Mouse (Mus musculus) CH12.LX (cell line): ENCODE data around the gene Sema6c. TPM values are rescaled to one million over a fixed set of nuclear protein-coding genes. Genes with fewer than 3 reads are reported as not detected.

Experiments used
- DNase-seq: peaks from one replicate; pipeline ENCODE4 v3.0.0-alpha.2; 2013; ENCODE audit errors: extremely low read depth
- H3K27ac ChIP-seq: 2 replicates; pipeline ENCODE4 v1.5.1; 2012; ENCODE audit warnings: low read depth, mild to moderate bottlenecking, control low read depth, moderate library complexity; ENCODE audit not compliant: insufficient read depth
- H3K27me3 ChIP-seq: replicated peaks from 2 replicates; pipeline ENCODE3; 2012; ENCODE audit warnings: inconsistent platforms
- H3K36me3 ChIP-seq, 2 experiments: replicated peaks in 1 of 2; 2 replicates each; pipeline versions ENCODE3 to v1.6.1; 2012; ENCODE audit warnings: inconsistent platforms in 1 of 2, low read length in 1 of 2, mild to moderate bottlenecking in 1 of 2, mixed read lengths in 1 of 2, moderate library complexity in 1 of 2; ENCODE audit not compliant: control insufficient read depth in 1 of 2, insufficient read depth in 1 of 2
- H3K4me1 ChIP-seq, 2 experiments: 2 replicates each; pipeline ENCODE4 v1.6.1; 2012; ENCODE audit warnings: inconsistent platforms in 1 of 2, moderate library complexity in 1 of 2; ENCODE audit not compliant: insufficient read depth in 2 of 2, control insufficient read depth in 1 of 2
- H3K4me2 ChIP-seq: 2 replicates; pipeline ENCODE4 v1.6.1; 2012; ENCODE audit warnings: low read depth, mild to moderate bottlenecking, control low read depth; ENCODE audit not compliant: poor library complexity, insufficient read depth, severe bottlenecking
- H3K4me3 ChIP-seq, 3 experiments: fragments of 150-350 bp in 1 of 3; sonication (generic) in 1 of 3; replicated peaks in 1 of 3; 2 replicates each; pipeline versions ENCODE3 to v1.5.1; 2011 to 2012; ENCODE audit warnings: low read depth in 2 of 3, low read length in 2 of 3, mild to moderate bottlenecking in 2 of 3, moderate library complexity in 2 of 3, control low read depth in 1 of 3, improper control_type of control experiment in 1 of 3, inconsistent platforms in 1 of 3, mixed read lengths in 1 of 3; ENCODE audit not compliant: poor library complexity in 1 of 3
- H3K79me2 ChIP-seq: replicated peaks from 2 replicates; pipeline ENCODE4 v1.6.1; 2012; ENCODE audit warnings: mild to moderate bottlenecking, moderate library complexity; ENCODE audit not compliant: control insufficient read depth, poor library complexity, insufficient read depth, severe bottlenecking; ENCODE audit errors: extremely low read depth
- H3K9ac ChIP-seq: 2 replicates; pipeline ENCODE4 v1.6.1; 2012; ENCODE audit warnings: low read depth, mild to moderate bottlenecking, control low read depth, moderate library complexity; ENCODE audit not compliant: insufficient read depth
- H3K9me3 ChIP-seq: replicated peaks from 2 replicates; pipeline ENCODE3; 2012; ENCODE audit warnings: low read length, inconsistent platforms, mixed read lengths
- CTCF ChIP-seq, 2 experiments: IDR thresholded peaks in 1 of 2; conservative IDR thresholded peaks in 1 of 2; 2 replicates each; pipeline ENCODE4 v1.5.1; 2011 to 2012; ENCODE audit warnings: low read depth in 2 of 2, low read length in 2 of 2, improper control_type of control experiment in 1 of 2, inconsistent platforms in 1 of 2, mild to moderate bottlenecking in 1 of 2, moderate library complexity in 1 of 2
- IRF4 ChIP-seq: IDR thresholded peaks from 2 replicates; pipeline ENCODE4 v1.6.1; 2014; ENCODE audit warnings: low read depth, mild to moderate bottlenecking, inconsistent platforms, low read length, improper control_type of control experiment
- MEF2A ChIP-seq: IDR thresholded peaks from 2 replicates; pipeline ENCODE4 v1.6.1; 2014; ENCODE audit warnings: low read depth, mild to moderate bottlenecking, inconsistent platforms, low read length, improper control_type of control experiment, borderline replicate concordance
- MYC ChIP-seq: IDR thresholded peaks from 2 replicates; pipeline ENCODE4 v1.6.1; 2011; ENCODE audit warnings: low read depth, mild to moderate bottlenecking, improper control_type of control experiment, low read length
- PAX5 ChIP-seq: IDR thresholded peaks from 2 replicates; pipeline ENCODE4 v1.6.1; 2012; ENCODE audit warnings: low read length, inconsistent platforms, mixed read lengths
- POLR2A ChIP-seq: IDR thresholded peaks from 2 replicates; pipeline ENCODE4 v1.6.1; 2011; ENCODE audit warnings: low read depth, mild to moderate bottlenecking, improper control_type of control experiment, low read length
- POLR2AphosphoS2 ChIP-seq: IDR thresholded peaks from 2 replicates; pipeline ENCODE4 v1.6.1; 2011; ENCODE audit warnings: low read depth, low read length, improper control_type of control experiment
- RAD21 ChIP-seq: IDR thresholded peaks from 2 replicates; pipeline ENCODE4 v1.6.1; 2011; ENCODE audit warnings: low read depth, mild to moderate bottlenecking, low read length, improper control_type of control experiment, moderate library complexity
- SIN3A ChIP-seq: IDR thresholded peaks from 2 replicates; pipeline ENCODE4 v1.6.1; 2012; ENCODE audit warnings: low read length, improper control_type of control experiment, inconsistent platforms
- USF1 ChIP-seq: IDR thresholded peaks from 2 replicates; pipeline ENCODE4 v1.6.1; 2014; ENCODE audit warnings: low read depth, mild to moderate bottlenecking, inconsistent platforms, low read length, improper control_type of control experiment
- ZKSCAN1 ChIP-seq: IDR thresholded peaks from 2 replicates; pipeline ENCODE4 v1.6.1; 2012; ENCODE audit warnings: low read depth, inconsistent platforms, low read length, improper control_type of control experiment, borderline replicate concordance
- ZMIZ1 ChIP-seq: IDR thresholded peaks from 2 replicates; pipeline ENCODE4 v1.6.1; 2012; ENCODE audit warnings: low read depth, mild to moderate bottlenecking, inconsistent platforms, low read length, improper control_type of control experiment
- dilution Hi-C: fragments of 300-500 bp; cut with MboI; formaldehyde crosslinking; loops from 2 replicates; pipeline ENCODE4 v1.14.3; 2020; ENCODE audit warnings: low sequenced_read_pairs; ENCODE audit not compliant: extremely low pct_unique_long_range_greater_than_20kb, extremely low pct_ligation_motif_present
- in situ Hi-C: fragments of 300-500 bp; cut with MboI; formaldehyde crosslinking; loops from 3 replicates; pipeline ENCODE4 v1.14.3; 2019; ENCODE audit warnings: low sequenced_read_pairs, low pct_ligation_motif_present, low pct_unique_long_range_greater_than_20kb, mixed read lengths
- polyA plus RNA-seq: library from polyadenylated mRNA; unstranded; fragments of >175 nt; gene quantifications from 2 replicates; pipeline ENCODE4 v1.2.1, GENCODE M21; 2012; ENCODE audit warnings: low read depth; ENCODE audit not compliant: insufficient read length
- total RNA-seq, 2 experiments: library from RNA; depleted of rRNA; stranded (reverse); fragments of 300-350 nt in 1 of 2; fragments of >200 nt in 1 of 2; gene quantifications; 2 replicates each; pipeline ENCODE4 v1.2.3; 2012 to 2014

Gene Sema6c
- total and polyA plus RNA-seq, 3 experiments, result 0.30 to 0.53 TPM; not detected in 1

DNA sequence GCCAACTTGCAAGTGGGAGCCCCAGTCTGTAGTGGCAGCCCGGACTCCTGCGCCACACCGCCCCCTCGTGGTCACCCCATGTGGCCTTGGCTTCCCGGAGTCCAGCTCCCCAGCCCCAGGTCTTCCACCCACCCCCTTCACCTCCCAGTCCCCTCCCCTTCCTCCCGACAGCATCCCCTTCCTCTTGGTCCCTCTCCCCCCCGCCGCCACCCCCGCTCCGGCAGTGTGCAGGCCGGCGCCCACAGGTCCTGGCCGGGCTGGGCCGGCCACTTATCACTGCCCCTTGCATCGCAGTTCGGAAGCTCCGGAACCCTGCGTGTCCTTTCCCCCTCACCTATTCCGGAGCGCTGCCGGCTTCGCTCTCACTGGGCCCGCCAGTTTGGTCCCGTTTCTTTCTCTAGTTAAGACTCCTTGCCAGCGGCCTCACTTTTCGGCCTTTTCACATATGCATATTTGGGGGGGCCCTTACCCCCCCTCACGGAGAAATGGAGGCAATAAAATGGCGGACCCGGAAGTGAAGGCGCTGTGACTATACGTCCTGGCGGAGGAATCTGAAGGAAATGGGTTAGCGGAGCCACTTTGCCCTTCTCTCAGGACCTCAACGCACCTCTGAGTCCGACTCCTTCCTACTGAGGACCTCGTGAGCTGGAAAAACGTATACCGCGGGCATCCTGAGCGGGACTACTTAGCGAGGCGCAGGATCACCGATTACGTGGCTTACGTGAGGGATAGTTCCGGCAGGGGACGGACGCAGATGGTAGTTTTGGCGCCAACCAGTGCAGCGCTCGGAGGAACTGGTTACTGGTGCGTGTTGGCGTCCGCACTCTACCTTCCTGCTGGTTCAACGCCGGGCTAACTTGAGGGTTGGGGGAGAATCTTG, 57.2 kb downstream of the Sema6c start, which contains the start of gene Gabpb2 (continued):
- peak; percentile 94 for TF ChIP-seq POLR2AphosphoS2
- TF ChIP-seq, all 38 proteins: peak for 27

DNA sequence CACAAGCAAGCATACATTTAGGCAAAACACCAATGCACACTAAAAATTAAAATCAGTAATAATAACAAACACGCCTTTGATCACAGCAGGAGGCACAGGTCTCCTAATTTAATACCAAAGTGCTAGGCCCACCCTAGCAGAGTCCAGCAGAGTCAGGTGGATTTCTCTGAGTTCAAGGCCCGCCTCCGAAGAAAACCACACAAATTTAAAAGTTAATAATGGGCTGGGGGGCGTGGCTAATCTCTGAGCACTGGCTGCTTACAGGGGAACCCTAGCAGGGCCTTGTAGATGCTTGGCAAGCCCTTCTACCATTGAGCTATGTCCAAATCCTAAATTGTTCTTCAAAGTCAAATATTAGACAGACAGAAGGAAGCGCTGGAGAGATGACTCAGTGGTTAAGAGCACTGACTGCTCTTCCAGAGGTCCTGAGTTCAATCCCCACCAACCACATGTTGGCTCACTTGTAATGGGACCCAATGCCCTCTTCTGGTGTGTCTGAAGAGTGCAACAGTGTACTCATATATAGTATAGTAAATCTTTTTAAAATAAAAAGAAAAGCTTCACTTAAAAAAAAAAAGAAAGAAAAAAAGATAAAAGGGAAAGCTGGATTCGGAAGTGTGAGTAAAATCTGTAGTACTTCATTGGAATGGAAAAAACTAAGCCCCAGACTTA, 58.3 kb downstream of the Sema6c start:
- no peaks in the 10 kb centered on the region for H3K27me3 ChIP-seq
- dilution Hi-C loops (no loop called here), in situ Hi-C loops (loop anchor here (10.0 kb wide), 1 partner anchor 74 kb away; the partner anchor contains the start of gene Tnfaip8l2)
- H3K79me2 ChIP-seq, result peaks cover 26% of the 10 kb centered on the region
- peak overlapping the region; percentile 94 for H3K27ac ChIP-seq
- H3K9me3 ChIP-seq, result no peaks in the 10 kb centered on the region
- 0 out of 2 replicates have a peak, but pooled peaks have one; percentile 38 for TF ChIP-seq MYC
- peak; percentile 8 to 32; a peak in 1 of 4 replicates for TF ChIP-seq CTCF (conservative IDR thresholded peaks at IDR 0.05 in 1 of 2, IDR thresholded peaks at IDR 0.05 in 1 of 2; ENCODE audit: low read depth in 2 of 2, low read length in 2 of 2)
- no peak for TF ChIP-seq RAD21
- no peak for TF ChIP-seq ZMIZ1
- no peak for TF ChIP-seq SIN3A
- TF ChIP-seq, all 38 proteins: peak for 2
- peaks cover 0 to 35% of the 10 kb centered on the region in 2 experiments; a peak in 1 of 4 replicates for H3K4me1 ChIP-seq
- peak overlapping the region; percentile 54 to 89 (median 79) for H3K4me3 ChIP-seq
- peak; percentile 86 for DNase-seq
- peaks cover 40 to 68% of the 10 kb centered on the region in 2 experiments for H3K36me3 ChIP-seq
- H3K4me2 ChIP-seq, result peak overlapping the region; percentile 84
- H3K9ac ChIP-seq, result peak overlapping the region; percentile 99

DNA sequence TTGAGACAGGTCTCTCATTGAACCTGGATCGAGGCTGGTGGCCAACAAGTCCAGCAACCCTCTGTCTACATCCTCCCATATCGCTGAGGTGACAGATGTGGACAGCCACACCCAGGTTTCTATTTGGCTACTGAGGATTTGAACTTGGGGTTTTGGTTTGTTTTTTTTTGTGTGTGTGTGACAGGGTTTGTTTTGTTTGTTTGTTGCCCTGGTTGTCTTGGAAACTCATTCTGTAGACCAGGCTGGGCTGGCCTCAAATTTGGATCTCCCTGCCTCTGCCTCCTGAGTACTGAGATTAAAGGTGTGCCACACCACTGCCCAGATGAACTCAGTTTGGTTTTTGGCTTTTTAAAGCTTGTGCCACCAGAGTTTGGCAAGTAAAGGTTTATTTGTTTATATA, 62.8 kb downstream of the Sema6c start:
- H3K27ac ChIP-seq, result no peak overlapping the region
- TF ChIP-seq PAX5 (no peak), POLR2A (0 out of 2 replicates have a peak, but pooled peaks have one; percentile 13), ZKSCAN1 (no peak), CTCF (conservative IDR thresholded peaks at IDR 0.05 in 1 of 2, IDR thresholded peaks at IDR 0.05 in 1 of 2; ENCODE audit: low read depth in 2 of 2, low read length in 2 of 2) (0 out of 4 replicates have a peak, but pooled peaks of 1 of the 2 experiments have one; percentile 0), USF1 (no peak), MEF2A (no peak), IRF4 (no peak)
- TF ChIP-seq, all 38 proteins: peak for 2
- dilution Hi-C loops (no loop called here), in situ Hi-C loops (loop anchor here (5.0 kb wide), 1 partner anchor 34 kb away; no protein-coding TSS in a partner anchor)
- no peak overlapping the region for H3K4me2 ChIP-seq
- peaks cover 3% of the 10 kb centered on the region for H3K9me3 ChIP-seq
- H3K4me3 ChIP-seq, result no peak overlapping the region
- H3K9ac ChIP-seq, result no peak overlapping the region
- H3K79me2 ChIP-seq, result peaks cover 55% of the 10 kb centered on the region
- no peaks in the 10 kb centered on the region for H3K27me3 ChIP-seq
- peaks cover 0 to 39% of the 10 kb centered on the region in 2 experiments; a peak in 3 of 4 replicates for H3K4me1 ChIP-seq
- H3K36me3 ChIP-seq, result peaks cover 40 to 68% of the 10 kb centered on the region in 2 experiments
- DNase-seq, result no peak

Other genes starting within 250 kb of the Sema6c start
Only the 20 nearest of the 22 such genes appear.
- gene Rfx5, start 206.4 kb upstream of the Sema6c start, total RNA-seq (2012; rRNA removed), result 11.4 and 11.8 TPM in 2 replicates
- gene Rfx5, start 206.4 kb upstream of the Sema6c start, total RNA-seq (2014; rRNA removed), result 14.0 and 15.4 TPM in 2 replicates
- 19.9 and 22.0 TPM in 2 replicates for gene Rfx5, start 206.4 kb upstream of the Sema6c start, polyA plus RNA-seq
- gene Pi4kb, start 185.7 kb upstream of the Sema6c start, total RNA-seq (2012; rRNA removed), result 39.2 and 44.7 TPM in 2 replicates
- gene Pi4kb, start 185.7 kb upstream of the Sema6c start, total RNA-seq (2014; rRNA removed), result 21.2 and 24.0 TPM in 2 replicates
- gene Pi4kb, start 185.7 kb upstream of the Sema6c start, polyA plus RNA-seq, result 30.7 and 31.3 TPM in 2 replicates
- gene Zfp687, start 145.0 kb upstream of the Sema6c start, total RNA-seq (2012; rRNA removed), result 10.8 and 11.1 TPM in 2 replicates
- gene Zfp687, start 145.0 kb upstream of the Sema6c start, total RNA-seq (2014; rRNA removed), result 3.3 and 4.2 TPM in 2 replicates
- gene Zfp687, start 145.0 kb upstream of the Sema6c start, polyA plus RNA-seq, result 12.6 and 13.5 TPM in 2 replicates
- gene Psmd4, start 117.8 kb upstream of the Sema6c start, total RNA-seq (2012; rRNA removed), result 258 and 276 TPM in 2 replicates
- gene Psmd4, start 117.8 kb upstream of the Sema6c start, total RNA-seq (2014; rRNA removed), result 284 and 305 TPM in 2 replicates
- 332 and 360 TPM in 2 replicates for gene Psmd4, start 117.8 kb upstream of the Sema6c start, polyA plus RNA-seq
- gene Pip5k1a, start 53.5 kb upstream of the Sema6c start, total RNA-seq (2012; rRNA removed), result 21.5 and 22.7 TPM in 2 replicates
- gene Pip5k1a, start 53.5 kb upstream of the Sema6c start, total RNA-seq (2014; rRNA removed), result 34.1 and 38.0 TPM in 2 replicates
- 35.8 and 40.3 TPM in 2 replicates for gene Pip5k1a, start 53.5 kb upstream of the Sema6c start, polyA plus RNA-seq
- 33.7 and 34.1 TPM in 2 replicates for gene Vps72, start 49.4 kb upstream of the Sema6c start, total RNA-seq (2012; rRNA removed)
- 33.3 and 33.5 TPM in 2 replicates for gene Vps72, start 49.4 kb upstream of the Sema6c start, total RNA-seq (2014; rRNA removed)
- gene Vps72, start 49.4 kb upstream of the Sema6c start, polyA plus RNA-seq, result 54.4 and 75.4 TPM in 2 replicates
- gene Tmod4, start 36.0 kb upstream of the Sema6c start, total RNA-seq (2012; rRNA removed), result 0.21 and 0.47 TPM in 2 replicates
- not detected in 2 replicates for gene Tmod4, start 36.0 kb upstream of the Sema6c start, total RNA-seq (2014; rRNA removed)
- 0.81 TPM in 1 of 2 replicates, not detected in the other for gene Tmod4, start 36.0 kb upstream of the Sema6c start, polyA plus RNA-seq
- 50.5 and 51.0 TPM in 2 replicates for gene Scnm1, start 26.4 kb upstream of the Sema6c start, total RNA-seq (2012; rRNA removed)
- 53.1 and 64.5 TPM in 2 replicates for gene Scnm1, start 26.4 kb upstream of the Sema6c start, total RNA-seq (2014; rRNA removed)
- gene Scnm1, start 26.4 kb upstream of the Sema6c start, polyA plus RNA-seq, result 59.2 and 83.9 TPM in 2 replicates
- gene Lysmd1, start 26.4 kb upstream of the Sema6c start, total RNA-seq (2012; rRNA removed), result 12.0 and 13.6 TPM in 2 replicates
- gene Lysmd1, start 26.4 kb upstream of the Sema6c start, total RNA-seq (2014; rRNA removed), result 9.6 and 11.6 TPM in 2 replicates
- 7.8 and 8.1 TPM in 2 replicates for gene Lysmd1, start 26.4 kb upstream of the Sema6c start, polyA plus RNA-seq
- 19.1 and 28.2 TPM in 2 replicates for gene Tnfaip8l2, start 18.1 kb upstream of the Sema6c start, total RNA-seq (2012; rRNA removed)
- gene Tnfaip8l2, start 18.1 kb upstream of the Sema6c start, total RNA-seq (2014; rRNA removed), result 24.8 and 26.2 TPM in 2 replicates
- gene Tnfaip8l2, start 18.1 kb upstream of the Sema6c start, polyA plus RNA-seq, result 18.2 and 22.5 TPM in 2 replicates
- 14.7 and 18.2 TPM in 2 replicates for gene Gabpb2, start 57.5 kb downstream of the Sema6c start, total RNA-seq (2012; rRNA removed)
- gene Gabpb2, start 57.5 kb downstream of the Sema6c start, total RNA-seq (2014; rRNA removed), result 15.4 and 16.6 TPM in 2 replicates
- 20.6 and 21.1 TPM in 2 replicates for gene Gabpb2, start 57.5 kb downstream of the Sema6c start, polyA plus RNA-seq
- gene Cdc42se1, start 68.3 kb downstream of the Sema6c start, total RNA-seq (2012; rRNA removed), result 55.3 and 82.3 TPM in 2 replicates
- 66.3 and 71.1 TPM in 2 replicates for gene Cdc42se1, start 68.3 kb downstream of the Sema6c start, total RNA-seq (2014; rRNA removed)
- 123 and 128 TPM in 2 replicates for gene Cdc42se1, start 68.3 kb downstream of the Sema6c start, polyA plus RNA-seq
- 10.0 and 11.5 TPM in 2 replicates for gene Mllt11, start 71.7 kb downstream of the Sema6c start, total RNA-seq (2012; rRNA removed)
- 9.5 and 10.0 TPM in 2 replicates for gene Mllt11, start 71.7 kb downstream of the Sema6c start, total RNA-seq (2014; rRNA removed)
- gene Mllt11, start 71.7 kb downstream of the Sema6c start, polyA plus RNA-seq, result 23.9 and 24.2 TPM in 2 replicates
- gene Gm128, start 81.1 kb downstream of the Sema6c start, total RNA-seq (2012; rRNA removed), result not detected in 2 replicates
- gene Gm128, start 81.1 kb downstream of the Sema6c start, total RNA-seq (2014; rRNA removed), result not detected in 2 replicates
- gene Gm128, start 81.1 kb downstream of the Sema6c start, polyA plus RNA-seq, result not detected in 2 replicates
- 0.17 TPM in 1 of 2 replicates, not detected in the other for gene Bnipl, start 90.7 kb downstream of the Sema6c start, total RNA-seq (2012; rRNA removed)
- not detected in 2 replicates for gene Bnipl, start 90.7 kb downstream of the Sema6c start, total RNA-seq (2014; rRNA removed)
- gene Bnipl, start 90.7 kb downstream of the Sema6c start, polyA plus RNA-seq, result 0.30 and 0.33 TPM in 2 replicates
- 4.9 and 5.4 TPM in 2 replicates for gene Mindy1, start 120.9 kb downstream of the Sema6c start, total RNA-seq (2012; rRNA removed)
- 5.0 and 6.0 TPM in 2 replicates for gene Mindy1, start 120.9 kb downstream of the Sema6c start, total RNA-seq (2014; rRNA removed)
- 8.7 and 14.4 TPM in 2 replicates for gene Mindy1, start 120.9 kb downstream of the Sema6c start, polyA plus RNA-seq
- gene Prune1, start 121.6 kb downstream of the Sema6c start, total RNA-seq (2012; rRNA removed), result 7.1 and 8.4 TPM in 2 replicates
- 7.1 and 8.5 TPM in 2 replicates for gene Prune1, start 121.6 kb downstream of the Sema6c start, total RNA-seq (2014; rRNA removed)
- gene Prune1, start 121.6 kb downstream of the Sema6c start, polyA plus RNA-seq, result 8.8 and 9.1 TPM in 2 replicates
- 1.9 and 2.5 TPM in 2 replicates for gene Anxa9, start 146.7 kb downstream of the Sema6c start, total RNA-seq (2012; rRNA removed)
- gene Anxa9, start 146.7 kb downstream of the Sema6c start, total RNA-seq (2014; rRNA removed), result 1.4 and 1.5 TPM in 2 replicates
- 3.6 and 4.1 TPM in 2 replicates for gene Anxa9, start 146.7 kb downstream of the Sema6c start, polyA plus RNA-seq
- gene Cers2, start 154.3 kb downstream of the Sema6c start, total RNA-seq (2012; rRNA removed), result 70.6 and 81.1 TPM in 2 replicates
- 96.7 and 105 TPM in 2 replicates for gene Cers2, start 154.3 kb downstream of the Sema6c start, total RNA-seq (2014; rRNA removed)
- 84.5 and 89.8 TPM in 2 replicates for gene Cers2, start 154.3 kb downstream of the Sema6c start, polyA plus RNA-seq
- 33.7 and 36.1 TPM in 2 replicates for gene Setdb1, start 196.7 kb downstream of the Sema6c start, total RNA-seq (2012; rRNA removed)
- 43.2 and 46.5 TPM in 2 replicates for gene Setdb1, start 196.7 kb downstream of the Sema6c start, total RNA-seq (2014; rRNA removed)
- gene Setdb1, start 196.7 kb downstream of the Sema6c start, polyA plus RNA-seq, result 45.1 and 49.5 TPM in 2 replicates